Mouse (Mus musculus) neural tube, embryonic 11.5 days (tissue): ENCODE results near the gene Pnmal2. TPM values are rescaled to one million over a fixed set of nuclear protein-coding genes. Genes with fewer than 3 reads are reported as not detected.

Experiments used
- ATAC-seq: fragments of 200-750 bp; cut with Nextera tagmentation; 2 replicates; pipeline ENCODE4 v1.8.0; 2017; ENCODE audit warnings: moderate number of reproducible peaks, mild to moderate bottlenecking, moderate TSS enrichment, moderate library complexity; ENCODE audit not compliant: insufficient read depth, low FRiP score, low TSS enrichment
- DNase-seq: peaks from one replicate; pipeline ENCODE4 v3.0.0-alpha.2; 2015; ENCODE audit warnings: low spot score
- H3K27ac ChIP-seq: fragments of 300-500 bp; sonication (generic); 2 replicates; pipeline ENCODE4 v1.5.1; 2014; ENCODE audit warnings: low read depth, mild to moderate bottlenecking, low read length
- H3K27me3 ChIP-seq: fragments of 300-500 bp; sonication (generic); 2 replicates; pipeline ENCODE4 v1.6.1; 2014; ENCODE audit warnings: mild to moderate bottlenecking, low read length, mixed read lengths; ENCODE audit not compliant: control insufficient read depth, insufficient read depth
- H3K36me3 ChIP-seq: fragments of 300-500 bp; sonication (generic); 2 replicates; pipeline ENCODE4 v1.6.1; 2014; ENCODE audit warnings: mild to moderate bottlenecking, low read length, moderate library complexity, mixed read lengths; ENCODE audit not compliant: control insufficient read depth, insufficient read depth
- H3K4me1 ChIP-seq: fragments of 300-500 bp; sonication (generic); 2 replicates; pipeline ENCODE4 v1.6.1; 2014; ENCODE audit warnings: low read length, mixed read lengths; ENCODE audit not compliant: control insufficient read depth, insufficient read depth
- H3K4me2 ChIP-seq: fragments of 300-500 bp; sonication (generic); 2 replicates; pipeline ENCODE4 v1.6.1; 2014; ENCODE audit warnings: low read depth, mild to moderate bottlenecking, moderate library complexity
- H3K4me3 ChIP-seq: fragments of 300-500 bp; sonication (generic); 2 replicates; pipeline ENCODE4 v1.5.1; 2014; ENCODE audit warnings: low read depth, low read length
- H3K9ac ChIP-seq: fragments of 300-500 bp; sonication (generic); 2 replicates; pipeline ENCODE4 v1.6.1; 2014; ENCODE audit warnings: mild to moderate bottlenecking, low read length
- H3K9me3 ChIP-seq: fragments of 300-500 bp; sonication (generic); 2 replicates; pipeline ENCODE4 v1.6.1; 2016; ENCODE audit warnings: low read length; ENCODE audit not compliant: control insufficient read depth
- WGBS: fragments of 180-500 bp; shearing (Covaris S2); extraction: QIAGEN DNeasy Blood & Tissue Kit; methylation state at CpG from one replicate; pipeline ENCODE4 v1.1.7; 2014; 5-methylcytosine and 5-hydroxymethylcytosine counted together
- polyA plus RNA-seq: library from polyadenylated mRNA; unstranded; fragments of >200 nt; fragmentation: Nextera tagmentation; extraction: Ambion mirVana; gene quantifications from 2 replicates; pipeline ENCODE4 v1.2.1, GENCODE M21; 2014

The Pnmal2 gene
- 9.4 and 10.5 TPM in 2 replicates for polyA plus RNA-seq

DNA sequence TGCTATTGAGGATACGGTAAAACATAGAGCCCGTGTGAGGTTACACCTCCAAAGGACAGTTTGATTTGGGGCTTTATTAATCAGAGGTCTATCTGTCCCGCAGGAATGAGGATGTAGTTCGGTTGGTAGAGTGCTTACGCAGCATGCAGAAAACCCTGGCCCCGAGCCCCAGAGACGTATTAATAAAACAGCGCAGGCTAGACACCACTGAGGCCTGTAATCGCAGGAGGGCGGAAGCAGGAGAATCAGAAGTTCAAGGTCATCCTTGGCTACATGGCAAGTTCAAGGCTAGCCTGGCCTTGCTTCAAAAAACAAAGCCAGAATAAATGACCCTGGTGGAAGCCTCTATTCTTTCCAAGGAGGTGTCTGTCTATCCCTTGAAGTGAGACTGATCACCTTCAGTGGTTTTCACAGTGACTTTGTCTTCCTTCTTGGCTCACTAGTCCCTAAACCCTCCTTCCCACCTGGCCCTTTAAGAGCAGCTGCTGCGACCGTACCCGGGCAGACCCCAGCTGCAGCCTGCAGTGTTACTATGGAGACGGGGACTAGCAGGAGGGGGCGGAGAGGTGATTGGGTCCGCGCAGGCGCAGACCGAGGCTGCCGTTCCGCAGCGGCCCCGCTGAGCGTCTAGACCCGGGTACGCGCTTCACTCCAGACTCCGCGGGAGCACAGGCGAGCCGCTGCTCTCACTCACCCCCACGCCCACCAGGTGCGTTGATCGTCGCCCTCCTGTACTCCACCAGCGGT is at the start of gene Pnmal2:
Gene Pnmal2 (plus strand): TSS at position 622 of the 747 bp plus-strand sequence.
- ATAC-seq = peak; percentile 91
- 12% methylated on average over 36 of the region's 36 CpGs for WGBS

GRCm38 (mm10) chr7:16895000-16895399 is 49.5 kb upstream of the Pnmal2 start:
- ATAC-seq (peak; percentile 58), DNase-seq (peak; percentile 86)
- H3K9ac ChIP-seq = 0 out of 2 replicates have a peak overlapping the region, but pooled peaks have one; percentile 26
- H3K27me3 ChIP-seq = peaks cover 21% of the 10 kb centered on the region
- H3K27ac ChIP-seq = no peak overlapping the region
- no peaks in the 10 kb centered on the region for H3K36me3 ChIP-seq
- WGBS = under 1% methylated on average over 24 of the region's 24 CpGs
- peak overlapping the region; percentile 49 for H3K4me2 ChIP-seq
- peak overlapping the region; percentile 20; the same call in 1 of the 2 replicates for H3K4me3 ChIP-seq
- peaks cover 30% of the 10 kb centered on the region for H3K4me1 ChIP-seq
- no peaks in the 10 kb centered on the region for H3K9me3 ChIP-seq

More for the DNA sequence above, at the start of gene Pnmal2:
- H3K36me3 ChIP-seq = no peaks in the 10 kb centered on the region
- peak within 1 kb of the TSS; percentile 90 for H3K4me2 ChIP-seq
- peak; percentile 93 for DNase-seq
- H3K27me3 ChIP-seq = peaks cover 44% of the 10 kb centered on the region
- peak within 1 kb of the TSS; percentile 57 for H3K4me3 ChIP-seq
- H3K4me1 ChIP-seq = peaks cover 28% of the 10 kb centered on the region
- H3K9me3 ChIP-seq = no peaks in the 10 kb centered on the region
- peak within 1 kb of the TSS; percentile 73 for H3K9ac ChIP-seq
- H3K27ac ChIP-seq = peak within 1 kb of the TSS; percentile 44; the same call in 1 of the 2 replicates

GRCm38 (mm10) chr7:16895511-16895910 is 49.0 kb upstream of the Pnmal2 start:
- ATAC-seq = no peak
- peak overlapping the region; percentile 49 for H3K4me2 ChIP-seq
- WGBS = 26% methylated on average over 10 of the region's 10 CpGs
- peaks cover 21% of the 10 kb centered on the region for H3K27me3 ChIP-seq
- 0 out of 2 replicates have a peak overlapping the region, but pooled peaks have one; percentile 26 for H3K9ac ChIP-seq
- H3K4me1 ChIP-seq = peaks cover 29% of the 10 kb centered on the region
- H3K27ac ChIP-seq = no peak overlapping the region
- no peaks in the 10 kb centered on the region for H3K36me3 ChIP-seq
- DNase-seq = no peak
- peak overlapping the region; percentile 20; the same call in 1 of the 2 replicates for H3K4me3 ChIP-seq
- H3K9me3 ChIP-seq = no peaks in the 10 kb centered on the region

GRCm38 (mm10) chr7:16900526-16900925 is 44.0 kb upstream of the Pnmal2 start:
- DNase-seq (no peak), ATAC-seq (no peak)
- WGBS = 17% methylated on average over 5 of the region's 5 CpGs
- Histone ChIP-seq H3K4me3 (no peak overlapping the region), H3K27me3 (no peaks in the 10 kb centered on the region), H3K9ac (no peak overlapping the region), H3K4me1 (peaks cover under 1% of the 10 kb centered on the region; the same call in 1 of the 2 replicates), H3K27ac (no peak overlapping the region), H3K36me3 (no peaks in the 10 kb centered on the region), H3K4me2 (no peak overlapping the region), H3K9me3 (no peaks in the 10 kb centered on the region)

DNA sequence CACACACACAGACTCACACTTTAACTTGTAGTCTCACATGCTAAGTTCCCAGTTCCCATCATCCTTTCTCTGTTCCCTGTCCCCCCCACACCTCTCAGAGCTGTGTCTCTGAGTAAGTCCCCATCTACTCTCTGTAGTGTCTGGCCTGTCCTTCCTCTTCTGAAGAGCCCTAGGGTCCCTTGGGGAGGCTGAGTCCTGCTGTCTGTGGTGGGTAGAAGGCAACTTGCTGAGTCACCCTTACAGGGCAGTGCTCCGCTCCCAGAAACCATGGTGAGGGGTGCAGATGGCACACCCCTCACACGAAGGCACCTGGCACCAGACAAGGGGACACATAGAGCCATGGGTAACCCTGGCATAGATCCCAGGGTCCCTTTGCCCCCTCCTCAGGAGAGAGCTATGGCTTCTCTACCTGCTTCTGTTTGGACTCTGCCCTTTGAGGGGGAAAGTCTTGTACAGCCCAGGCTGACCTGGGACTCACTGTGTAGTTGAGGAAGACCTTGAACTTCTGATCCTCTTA is 41.0 kb upstream of the Pnmal2 start:
- Histone ChIP-seq H3K36me3 (no peaks in the 10 kb centered on the region), H3K27me3 (no peaks in the 10 kb centered on the region), H3K4me1 (no peaks in the 10 kb centered on the region), H3K9me3 (no peaks in the 10 kb centered on the region), H3K9ac (no peak overlapping the region), H3K4me2 (no peak overlapping the region), H3K27ac (no peak overlapping the region), H3K4me3 (no peak overlapping the region)
- 67% methylated on average over 2 of the region's 2 CpGs for WGBS
- ATAC-seq (no peak), DNase-seq (no peak)

DNA sequence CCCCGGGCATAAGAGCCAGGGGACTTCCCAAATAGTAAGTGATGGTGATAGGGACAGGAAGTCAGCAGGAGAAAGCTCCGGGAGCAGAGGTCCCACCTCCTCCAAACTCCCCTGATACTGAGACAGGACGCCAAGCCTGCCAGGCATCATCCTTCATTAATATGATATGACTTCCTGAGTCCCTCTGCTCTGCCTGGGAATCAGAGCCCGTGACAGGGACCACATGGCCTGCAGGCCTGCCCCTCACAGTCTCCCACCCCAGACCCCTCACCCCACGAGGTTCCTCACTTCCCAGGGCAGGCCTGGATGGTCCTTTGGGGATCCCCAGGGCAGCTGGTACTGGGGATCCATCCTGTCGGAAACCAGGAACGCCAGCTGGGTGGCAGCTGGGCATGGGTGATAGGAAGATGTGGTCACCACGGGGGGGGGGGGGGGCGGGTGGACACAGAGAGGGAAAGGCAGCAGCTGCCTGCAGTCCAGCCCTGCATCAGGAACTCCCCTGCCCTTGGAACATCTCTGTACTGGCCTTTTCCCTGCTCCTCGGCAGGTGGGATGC is 40.3 kb upstream of the Pnmal2 start:
- no peak overlapping the region for H3K4me2 ChIP-seq
- no peak overlapping the region for H3K4me3 ChIP-seq
- no peaks in the 10 kb centered on the region for H3K36me3 ChIP-seq
- H3K9ac ChIP-seq = no peak overlapping the region
- H3K4me1 ChIP-seq = no peaks in the 10 kb centered on the region
- no peak overlapping the region for H3K27ac ChIP-seq
- DNase-seq (no peak), ATAC-seq (no peak)
- H3K27me3 ChIP-seq = no peaks in the 10 kb centered on the region
- H3K9me3 ChIP-seq = no peaks in the 10 kb centered on the region
- 66% methylated on average over 8 of the region's 10 CpGs for WGBS

GRCm38 (mm10) chr7:16905491-16906021 is 38.9 kb upstream of the Pnmal2 start:
- no peak overlapping the region for H3K27ac ChIP-seq
- H3K4me2 ChIP-seq = no peak overlapping the region
- WGBS = 39% methylated on average over 9 of the region's 9 CpGs
- H3K9ac ChIP-seq = no peak overlapping the region
- ATAC-seq = no peak
- H3K36me3 ChIP-seq = no peaks in the 10 kb centered on the region
- DNase-seq = no peak
- no peaks in the 10 kb centered on the region for H3K4me1 ChIP-seq
- H3K4me3 ChIP-seq = no peak overlapping the region
- no peaks in the 10 kb centered on the region for H3K9me3 ChIP-seq
- H3K27me3 ChIP-seq = no peaks in the 10 kb centered on the region

- Histone ChIP-seq H3K9me3 (no peaks in the 10 kb centered on the region), H3K4me2 (no peak within 1 kb of the TSS), H3K4me3 (no peak within 1 kb of the TSS), H3K27me3 (no peaks in the 10 kb centered on the region), H3K9ac (no peak within 1 kb of the TSS), H3K27ac (no peak within 1 kb of the TSS), H3K4me1 (no peaks in the 10 kb centered on the region), H3K36me3 (no peaks in the 10 kb centered on the region)
- ATAC-seq = no peak
- no peak for DNase-seq
- WGBS = 29% methylated on average over 6 of the region's 6 CpGs
Observed at GRCm38 (mm10) chr7:16906281-16906680, 38.2 kb upstream of the Pnmal2 start, which contains the start of gene Ptgir. Gene Ptgir, plus strand, starts transcription at chr7:16906490.
